Comparison of ENCODE assay signal across 9 mouse cellular contexts in genomic region chr3:142310446-142310845, GRCm38 (mm10).
DNase-seq lines count a peak whose midpoint lies in the region; ATAC-seq and TF ChIP-seq lines count a peak whose summit lies in the region.
"Had no signal": no experiment of that assay in that cellular context is flagged by ENCODE, and none has a peak within 500 bp of the region (broad histone marks: within the 10 kb centered on the region; RNA-seq: fewer than 3 reads in every experiment).

No protein-coding gene starts in this region.

- H3K9ac ChIP-seq in hindbrain, embryonic 11.5 days (ENCODE audit: low read depth, low read length), result no peak overlapping the region
- H3K9ac ChIP-seq in forebrain, embryonic 11.5 days (ENCODE audit: low read length), result no peak overlapping the region
- no peak overlapping the region for H3K9ac ChIP-seq in midbrain, postnatal 0 days (replicated peaks; ENCODE audit: low read length, poor library complexity, severe bottlenecking)

- no peak overlapping the region for H3K4me2 ChIP-seq in hindbrain, embryonic 11.5 days (replicated peaks; ENCODE audit: low read depth, low read length)
- no peak overlapping the region for H3K4me2 ChIP-seq in forebrain, embryonic 11.5 days (ENCODE audit: low read depth, low read length, severe bottlenecking)
- H3K4me2 ChIP-seq in midbrain, postnatal 0 days (ENCODE audit: low read depth, low read length, poor library complexity, severe bottlenecking), result peak overlapping the region; percentile 9; the same call in 1 of the 2 replicates

- no peak for TF ChIP-seq CTCF in midbrain, postnatal 0 days (IDR thresholded peaks at IDR 0.05)

- H3K4me3 ChIP-seq in hindbrain, embryonic 11.5 days (ENCODE audit: low read depth, low read length), result no peak overlapping the region
- H3K4me3 ChIP-seq in hindbrain, embryonic 10.5 days, result no peak overlapping the region
- no peak overlapping the region for H3K4me3 ChIP-seq in forebrain, embryonic 11.5 days (ENCODE audit: low read depth, low read length)
- no peak overlapping the region for H3K4me3 ChIP-seq in midbrain, postnatal 0 days (ENCODE audit: low read depth, low read length)

- H3K9me3 ChIP-seq in hindbrain, embryonic 11.5 days (ENCODE audit: control insufficient read depth, low read length), result no peaks in the 10 kb centered on the region
- H3K9me3 ChIP-seq in hindbrain, embryonic 10.5 days, result no peaks in the 10 kb centered on the region
- H3K9me3 ChIP-seq in forebrain, embryonic 11.5 days (ENCODE audit: control insufficient read depth, low read length), result no peaks in the 10 kb centered on the region
- no peaks in the 10 kb centered on the region for H3K9me3 ChIP-seq in midbrain, postnatal 0 days (ENCODE audit: low read length)

- no peaks in the 10 kb centered on the region for H3K36me3 ChIP-seq in hindbrain, embryonic 11.5 days (ENCODE audit: control insufficient read depth, insufficient read depth, low read length)
- no peaks in the 10 kb centered on the region for H3K36me3 ChIP-seq in hindbrain, embryonic 10.5 days
- no peaks in the 10 kb centered on the region for H3K36me3 ChIP-seq in forebrain, embryonic 11.5 days (ENCODE audit: control insufficient read depth, insufficient read depth, low read length)
- no peaks in the 10 kb centered on the region for H3K36me3 ChIP-seq in midbrain, postnatal 0 days (ENCODE audit: insufficient read depth, low read length)

- H3K4me1 ChIP-seq in hindbrain, embryonic 11.5 days (replicated peaks; ENCODE audit: control insufficient read depth, insufficient read depth, low read length), result no peaks in the 10 kb centered on the region
- H3K4me1 ChIP-seq in hindbrain, embryonic 10.5 days (replicated peaks), result peaks cover 15% of the 10 kb centered on the region
- H3K4me1 ChIP-seq in forebrain, embryonic 11.5 days (replicated peaks; ENCODE audit: control insufficient read depth, insufficient read depth, low read length), result peaks cover 11% of the 10 kb centered on the region
- H3K4me1 ChIP-seq in midbrain, postnatal 0 days (ENCODE audit: insufficient read depth, low read length), result no peaks in the 10 kb centered on the region

- 30% methylated on average over 2 of the region's 2 CpGs for WGBS in hindbrain, embryonic 11.5 days
- WGBS in hindbrain, embryonic 10.5 days, result 45% methylated on average over 2 of the region's 2 CpGs
- WGBS in forebrain, embryonic 11.5 days, result 9% methylated on average over 2 of the region's 2 CpGs
- 12% methylated on average over 2 of the region's 2 CpGs for WGBS in midbrain, postnatal 0 days

- H3K27ac ChIP-seq in hindbrain, embryonic 11.5 days (ENCODE audit: low read depth, low read length), result 0 out of 2 replicates have a peak overlapping the region, but pooled peaks have one; percentile 30
- H3K27ac ChIP-seq in hindbrain, embryonic 10.5 days, result no peak overlapping the region
- no peak overlapping the region; the same call in none of the 2 replicates for H3K27ac ChIP-seq in forebrain, embryonic 11.5 days (ENCODE audit: low read depth, low read length)
- H3K27ac ChIP-seq in midbrain, postnatal 0 days (ENCODE audit: low read depth, low read length), result no peak overlapping the region

- no peaks in the 10 kb centered on the region for H3K27me3 ChIP-seq in hindbrain, embryonic 11.5 days (ENCODE audit: control insufficient read depth, insufficient read depth, low read length)
- H3K27me3 ChIP-seq in hindbrain, embryonic 10.5 days (ENCODE audit: insufficient read depth, poor library complexity, severe bottlenecking), result no peaks in the 10 kb centered on the region
- no peaks in the 10 kb centered on the region for H3K27me3 ChIP-seq in forebrain, embryonic 11.5 days (ENCODE audit: control insufficient read depth, insufficient read depth, low read length)
- H3K27me3 ChIP-seq in midbrain, postnatal 0 days (ENCODE audit: insufficient read depth, low read length), result no peaks in the 10 kb centered on the region

- ATAC-seq in hindbrain, embryonic 11.5 days (ENCODE audit: low FRiP score), result peak; percentile 89
- peak; percentile 84 for ATAC-seq in forebrain, embryonic 11.5 days (replicated peaks; ENCODE audit: low FRiP score)
- ATAC-seq in midbrain, postnatal 0 days (ENCODE audit: low FRiP score), result peak; percentile 82
- ATAC-seq: lung, postnatal 0 days had no signal

- DNase-seq in hindbrain, embryonic 11.5 days (ENCODE audit: low spot score), result peak; percentile 16
- no peak for DNase-seq in hindbrain, embryonic 10.5 days (ENCODE audit: low spot score)
- peak; percentile 39 for DNase-seq in adipocyte (ENCODE audit: low spot score)
- peak; percentile 56 for DNase-seq in forebrain, embryonic 11.5 days (ENCODE audit: low spot score)
- DNase-seq in midbrain, postnatal 0 days (ENCODE audit: low spot score), result peak; percentile 71
- no peak for DNase-seq in urinary bladder, postnatal 36 days (ENCODE audit: low spot score in 2 of 2)
- no peak for DNase-seq in cerebellum, adult 11 months
- DNase-seq: spleen, adult 18-20 months had no signal

Comparison
In these comparisons a context has a peak if more than half of its experiments do, and no peak if none do; other contexts are left out.
1. DNase-seq: peak in hindbrain, embryonic 11.5 days (single experiment), adipocyte (single experiment), forebrain, embryonic 11.5 days (single experiment) and midbrain, postnatal 0 days (single experiment); none in hindbrain, embryonic 10.5 days (single experiment), urinary bladder, postnatal 36 days (0 of 2) and cerebellum, adult 11 months (single experiment).
2. Peak in every context shown above with its lines, with median percentiles within 50 percentile points of each other: ATAC-seq.